Mouse (Mus musculus): ENCODE results near the gene Plcz1. TPM values are rescaled to one million over a fixed set of nuclear protein-coding genes. Genes with fewer than 3 reads are reported as not detected.

The Plcz1 gene
- total RNA-seq, 2 experiments from 2014 or later: not detected

DNA sequence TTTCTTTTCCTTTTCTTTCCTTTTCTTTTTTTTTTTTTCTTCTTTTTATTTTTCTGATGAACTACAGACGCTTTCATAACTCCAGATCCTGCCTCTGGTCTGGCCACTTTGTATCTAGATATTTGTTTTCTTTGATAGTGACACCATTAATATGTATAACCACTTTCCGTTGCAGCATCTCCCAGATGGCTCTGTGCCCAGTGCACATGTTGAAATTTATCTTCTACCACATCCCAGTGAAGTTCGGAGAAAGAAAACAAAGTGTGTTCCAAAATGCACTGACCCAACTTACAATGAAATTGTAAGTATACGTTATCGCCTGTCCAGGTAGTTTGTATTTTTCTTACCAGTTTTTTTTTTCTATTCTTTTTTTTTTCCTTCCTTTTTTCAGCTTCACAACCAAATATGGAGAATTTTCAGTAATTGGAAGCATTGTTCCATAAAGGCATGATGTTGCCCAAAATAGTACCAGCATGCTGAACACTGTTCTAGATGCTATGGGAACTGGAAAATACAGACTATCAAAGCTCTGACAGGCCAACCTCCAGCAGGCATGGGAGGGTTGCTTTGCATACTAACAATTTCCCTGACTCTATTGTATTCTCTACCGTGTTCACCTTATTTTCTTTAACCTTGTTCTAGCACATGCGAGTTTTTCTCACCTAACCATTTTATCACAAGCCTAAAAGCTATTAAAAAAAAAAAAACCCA lies 83.6 kb downstream of the Plcz1 start:
- intact Hi-C loops (cut with DNase I): no loop called here
- DNase-seq (ENCODE audit: low spot score): no peak

DNA sequence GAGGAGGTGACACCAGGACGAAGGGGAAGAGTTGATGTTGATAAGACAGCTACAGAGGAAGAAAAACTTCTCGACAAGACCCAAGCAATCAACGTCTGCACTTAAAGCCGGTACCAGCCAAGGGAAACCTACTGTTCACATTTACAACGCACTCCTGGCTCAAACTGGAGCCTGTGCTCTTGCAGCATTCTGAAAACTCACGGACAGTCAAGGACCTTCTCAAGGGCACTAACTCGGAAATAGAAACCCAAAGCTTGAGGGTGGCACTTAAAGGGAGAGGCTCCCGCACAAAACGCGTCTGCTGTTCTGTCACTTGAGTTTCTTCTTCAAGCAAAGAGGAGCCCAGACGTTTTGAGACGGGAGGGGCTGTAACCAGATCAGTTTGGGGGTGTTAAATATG lies 87.7 kb downstream of the Plcz1 start:
- DNase-seq (ENCODE audit: low spot score): no peak
- intact Hi-C loops (cut with DNase I): no loop called here

DNA sequence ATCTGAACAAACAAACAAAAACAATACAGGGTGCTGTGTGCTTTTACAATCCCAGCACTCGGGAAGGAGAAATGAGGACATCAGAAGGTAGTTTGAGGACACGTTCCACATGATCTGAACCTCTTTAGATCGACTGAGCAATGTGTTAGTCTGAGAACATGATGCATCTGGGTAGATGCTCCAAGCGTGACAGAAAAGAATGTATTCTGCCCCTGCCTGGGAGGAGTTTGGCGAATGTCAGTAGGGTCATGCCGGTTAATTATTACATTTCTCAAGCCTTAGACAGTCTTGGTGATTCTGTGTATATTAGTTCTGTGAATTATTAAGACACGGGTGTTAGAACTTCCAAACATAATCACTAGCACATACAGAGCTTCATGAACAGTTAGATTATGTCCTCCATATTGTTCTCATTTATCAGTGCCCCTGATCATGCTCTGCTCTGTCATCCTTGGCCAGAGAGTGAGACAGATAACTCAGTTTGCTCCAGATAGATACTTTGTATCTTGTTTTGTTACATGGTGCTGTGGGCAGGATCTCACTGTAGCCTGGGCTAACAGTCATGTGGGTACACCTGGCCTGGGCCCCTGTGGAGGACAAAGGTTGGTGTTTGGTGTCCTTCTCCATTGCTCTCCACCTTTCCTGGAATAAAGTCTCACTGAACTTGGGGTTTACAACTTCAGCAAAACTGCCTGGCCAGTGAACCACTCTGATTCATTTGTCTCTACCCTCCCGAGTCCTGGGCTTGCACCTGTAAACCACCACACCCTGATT lies 94.0 kb downstream of the Plcz1 start:
- DNase-seq (ENCODE audit: low spot score): no peak

More for the DNA sequence above, 94.0 kb downstream of the Plcz1 start:
- intact Hi-C loops (cut with DNase I): no loop called here

Other genes starting within 250 kb of the Plcz1 start
- not detected for gene Capza3, start 205 bp downstream of the Plcz1 start, total RNA-seq (2021)